Mouse (Mus musculus) pancreas, adult 10 weeks (tissue): Measurements from ENCODE around the gene Smok2b. TPM values are rescaled to one million over a fixed set of nuclear protein-coding genes. Genes with fewer than 3 reads are reported as not detected.

Source experiments
- polyA plus RNA-seq: library from polyadenylated mRNA; stranded (reverse); fragments of 350-450 nt; fragmentation: Illumina TruSeq; extraction: RNeasy Lipid Tissue Mini Kit (QIAGEN cat#74804); gene quantifications from one replicate; pipeline ENCODE4 v1.2.3, GENCODE M21; 2015; ENCODE audit warnings: low read depth, low replicate concordance; ENCODE audit not compliant: insufficient read depth

Gene Smok2b
- polyA plus RNA-seq = not detected

GRCm38 (mm10) chr17:13229957-13230356 lies at the start of gene Smok2b:
TSS of gene Smok2b (plus strand) at chr17:13230257.

DNA sequence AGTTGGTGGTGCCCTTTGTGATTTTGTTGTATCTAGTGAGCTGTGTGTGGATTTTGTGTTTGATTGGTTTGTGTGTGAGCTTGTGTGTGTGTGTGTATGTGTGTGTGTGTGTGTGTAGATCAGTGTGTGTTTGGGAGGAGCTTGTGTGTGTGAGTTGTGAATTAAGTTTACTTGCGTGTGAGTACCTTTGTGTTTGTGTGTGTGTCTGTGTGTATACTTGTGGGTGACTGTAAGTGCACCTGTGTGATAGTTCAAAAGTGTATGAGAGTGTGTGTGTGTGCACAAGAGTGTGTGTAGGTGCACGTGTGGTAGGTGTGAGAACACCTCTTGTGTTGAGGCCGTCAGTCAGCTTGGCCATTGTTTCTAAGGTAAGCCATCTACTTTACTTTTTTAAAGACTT lies 9.2 kb upstream of the Smok2b start, which contains the start of gene Smok2a:
Gene Smok2a, plus strand, starts transcription at position 301 of the 400 bp plus-strand sequence.

Other genes with a start within 250 kb of the Smok2b start
- 16.4 TPM for gene Wtap, start 236.1 kb upstream of the Smok2b start, polyA plus RNA-seq
- gene Sod2, start 223.4 kb upstream of the Smok2b start, polyA plus RNA-seq = 18.4 TPM
- gene Gpr31b, start 178.0 kb upstream of the Smok2b start, polyA plus RNA-seq = not detected
- gene Tcp10b, start 169.2 kb upstream of the Smok2b start, polyA plus RNA-seq = 0.76 TPM
- gene Unc93a, start 98.4 kb upstream of the Smok2b start, polyA plus RNA-seq = not detected
- gene Smok2a, start 9.1 kb upstream of the Smok2b start, polyA plus RNA-seq = not detected
- not detected for gene Tcp10c, start 124.3 kb downstream of the Smok2b start, polyA plus RNA-seq